Mouse (Mus musculus): Measurements from ENCODE around the gene Rnf224. TPM values are rescaled to one million over a fixed set of nuclear protein-coding genes. Genes with fewer than 3 reads are reported as not detected.

Rnf224 gene
- polyA plus RNA-seq, 1 experiment = not detected

DNA sequence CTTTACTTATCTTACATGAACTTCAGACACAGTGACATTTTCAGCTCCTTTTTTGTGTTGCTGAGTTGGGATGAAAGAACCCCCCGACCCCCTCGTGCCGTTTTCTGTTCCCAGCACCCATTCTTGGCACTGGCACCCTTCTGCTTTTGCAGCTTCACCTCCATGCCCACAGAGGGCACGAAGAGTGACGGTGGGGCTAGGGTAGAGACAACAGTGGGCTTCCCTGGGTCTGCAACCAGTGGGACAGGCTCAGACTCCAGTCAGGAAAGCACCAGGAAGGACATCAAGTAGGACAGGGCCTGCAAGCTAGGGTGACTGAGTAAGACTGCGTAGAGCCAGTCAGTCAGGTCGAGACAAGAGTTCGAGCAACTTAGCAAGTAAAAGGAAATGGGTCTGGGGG lies 3.7 kb upstream of the Rnf224 start:
- Histone ChIP-seq H3K27me3 (ENCODE audit: control insufficient read depth, insufficient read depth, low read length) (no peaks in the 10 kb centered on the region), H3K4me3 (replicated peaks; ENCODE audit: insufficient read depth, low read depth, low read length) (peak overlapping the region; percentile 35), H3K27ac (ENCODE audit: insufficient read depth, low read length) (no peak overlapping the region), H3K4me1 (ENCODE audit: control insufficient read depth, insufficient read depth, low read length) (peaks cover 31% of the 10 kb centered on the region)
- TF ChIP-seq CTCF (IDR thresholded peaks at IDR 0.05; ENCODE audit: borderline replicate concordance, insufficient read depth, low read depth, low read length) (no peak), POLR2A (IDR thresholded peaks at IDR 0.05; ENCODE audit: borderline replicate concordance, insufficient read depth, low read length) (no peak)
- WGBS = 63% methylated on average over 8 of the region's 8 CpGs
- DNase-seq = no peak

DNA sequence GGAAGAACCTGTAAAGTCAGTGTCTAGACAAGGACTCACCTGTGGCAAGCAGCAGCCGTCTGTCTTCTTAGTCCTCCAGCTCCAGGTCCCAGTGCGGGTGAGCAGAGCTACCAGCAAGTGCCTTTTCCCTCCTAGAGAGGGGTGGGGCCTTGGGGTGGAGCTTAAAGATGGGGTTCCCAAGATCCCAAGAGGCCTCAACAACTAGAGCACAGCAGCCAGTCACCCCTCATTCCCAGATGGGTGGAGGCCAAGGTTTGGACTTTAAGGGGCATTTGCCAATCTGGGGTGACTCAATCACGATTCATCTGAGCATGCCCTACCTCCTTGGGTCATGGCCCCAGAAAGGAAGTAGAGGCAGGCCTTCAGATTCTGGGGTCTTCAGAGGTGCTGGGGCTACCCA lies 3.2 kb upstream of the Rnf224 start:
- Histone ChIP-seq H3K27me3 (ENCODE audit: control insufficient read depth, insufficient read depth, low read length) (no peaks in the 10 kb centered on the region), H3K4me1 (ENCODE audit: control insufficient read depth, insufficient read depth, low read length) (peaks cover 25% of the 10 kb centered on the region), H3K27ac (ENCODE audit: insufficient read depth, low read length) (no peak overlapping the region), H3K4me3 (replicated peaks; ENCODE audit: insufficient read depth, low read depth, low read length) (no peak overlapping the region)
- DNase-seq = no peak
- 81% methylated on average over 3 of the region's 3 CpGs for WGBS
- no peak for TF ChIP-seq CTCF (IDR thresholded peaks at IDR 0.05; ENCODE audit: borderline replicate concordance, insufficient read depth, low read depth, low read length)
- no peak for TF ChIP-seq POLR2A (IDR thresholded peaks at IDR 0.05; ENCODE audit: borderline replicate concordance, insufficient read depth, low read length)

DNA sequence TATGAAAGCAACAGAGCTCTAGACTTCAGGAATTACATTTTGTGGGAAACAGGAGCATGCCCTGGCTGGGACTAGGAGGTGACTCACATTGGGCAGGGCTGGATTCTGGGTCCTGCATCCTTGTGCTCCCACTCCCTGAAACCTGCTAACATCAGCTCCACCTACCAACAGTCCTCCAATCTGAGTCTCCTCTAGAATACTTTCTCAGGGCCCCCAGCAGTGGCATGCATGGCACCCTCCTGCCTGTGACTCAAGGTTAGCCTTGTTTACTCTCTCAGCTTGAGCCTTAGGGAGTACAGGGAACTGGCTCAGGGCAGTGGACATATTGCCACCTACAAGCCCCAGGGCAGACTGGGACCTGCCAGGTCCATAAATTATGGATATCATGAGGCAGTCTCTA lies 1.5 kb upstream of the Rnf224 start:
- TF ChIP-seq POLR2A (IDR thresholded peaks at IDR 0.05; ENCODE audit: borderline replicate concordance, insufficient read depth, low read length) = no peak
- TF ChIP-seq CTCF (IDR thresholded peaks at IDR 0.05; ENCODE audit: borderline replicate concordance, insufficient read depth, low read depth, low read length) = no peak
- DNase-seq = no peak
- H3K4me1 ChIP-seq (ENCODE audit: control insufficient read depth, insufficient read depth, low read length) = peaks cover 11% of the 10 kb centered on the region

DNA sequence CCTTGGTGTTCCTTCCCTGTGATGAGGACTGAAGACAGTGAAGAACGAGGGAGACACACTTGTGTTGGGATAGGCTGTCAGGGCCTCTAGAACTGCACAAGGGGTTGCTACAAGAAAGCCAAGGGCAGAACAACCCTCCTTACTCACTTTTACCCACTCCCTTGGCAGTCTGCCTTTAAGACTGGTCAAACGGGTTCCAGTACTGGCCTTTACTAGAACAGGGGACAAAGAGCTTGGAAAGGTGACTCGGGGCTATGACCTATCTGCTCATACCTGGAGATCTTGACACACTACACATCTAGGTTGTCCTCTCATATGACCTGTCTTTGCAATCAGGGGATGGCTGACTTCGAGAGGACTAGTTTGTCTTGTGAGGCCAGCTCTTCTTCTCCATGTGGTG lies 935 bp upstream of the Rnf224 start:
- H3K27ac ChIP-seq (ENCODE audit: insufficient read depth, low read length) = no peak overlapping the region
- no peak for TF ChIP-seq CTCF (IDR thresholded peaks at IDR 0.05; ENCODE audit: borderline replicate concordance, insufficient read depth, low read depth, low read length)
- no peak for TF ChIP-seq POLR2A (IDR thresholded peaks at IDR 0.05; ENCODE audit: borderline replicate concordance, insufficient read depth, low read length)
- H3K4me3 ChIP-seq (replicated peaks; ENCODE audit: insufficient read depth, low read depth, low read length) = no peak overlapping the region
- H3K27me3 ChIP-seq (ENCODE audit: control insufficient read depth, insufficient read depth, low read length) = no peaks in the 10 kb centered on the region
- H3K4me1 ChIP-seq (ENCODE audit: control insufficient read depth, insufficient read depth, low read length) = peaks cover 11% of the 10 kb centered on the region
- 59% methylated on average over 4 of the region's 4 CpGs for WGBS
- no peak for DNase-seq

More for the DNA sequence above, 1.5 kb upstream of the Rnf224 start:
- H3K27me3 ChIP-seq (ENCODE audit: control insufficient read depth, insufficient read depth, low read length) = no peaks in the 10 kb centered on the region
- H3K4me3 ChIP-seq (replicated peaks; ENCODE audit: insufficient read depth, low read depth, low read length) = no peak overlapping the region
- H3K27ac ChIP-seq (ENCODE audit: insufficient read depth, low read length) = no peak overlapping the region

DNA sequence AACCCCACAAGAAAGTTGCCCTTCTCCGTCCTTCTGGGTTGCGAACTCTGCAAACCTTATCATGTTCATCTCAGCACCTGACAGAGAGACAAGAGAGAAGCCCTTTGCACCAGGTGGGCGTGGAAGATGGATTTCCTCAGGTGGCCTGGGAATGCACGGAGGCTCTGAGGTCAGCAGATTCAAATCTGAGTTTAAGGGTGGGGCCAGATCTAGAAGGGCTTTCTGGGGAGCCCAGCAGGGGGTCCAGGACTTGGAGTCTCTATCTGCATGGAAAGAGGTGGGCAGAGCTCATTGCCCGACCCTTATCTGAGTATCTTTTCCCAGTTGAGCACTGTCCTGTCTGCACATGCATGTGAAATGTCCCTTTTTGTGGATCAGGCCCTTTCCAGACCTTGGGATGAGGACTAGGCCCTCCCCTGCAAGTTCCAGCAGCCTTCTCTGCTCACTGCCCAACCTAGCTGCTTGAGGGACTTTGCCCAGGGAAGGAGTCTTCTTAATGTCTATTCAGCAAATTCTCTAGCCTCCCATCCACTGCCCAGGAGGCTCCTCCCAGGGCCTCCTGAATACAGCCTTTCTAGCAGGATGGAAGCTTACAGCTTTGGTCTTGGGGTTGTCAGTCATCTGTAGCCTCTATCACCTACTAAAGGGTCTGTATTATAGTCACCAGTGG lies 1.9 kb downstream of the Rnf224 start:
- no peaks in the 10 kb centered on the region for H3K27me3 ChIP-seq (ENCODE audit: control insufficient read depth, insufficient read depth, low read length)
- no peak overlapping the region for H3K4me3 ChIP-seq (replicated peaks; ENCODE audit: insufficient read depth, low read depth, low read length)
- DNase-seq = no peak
- H3K4me1 ChIP-seq (ENCODE audit: control insufficient read depth, insufficient read depth, low read length) = no peaks in the 10 kb centered on the region
- no peak overlapping the region for H3K27ac ChIP-seq (ENCODE audit: insufficient read depth, low read length)
- TF ChIP-seq CTCF (IDR thresholded peaks at IDR 0.05; ENCODE audit: borderline replicate concordance, insufficient read depth, low read depth, low read length) (no peak), POLR2A (IDR thresholded peaks at IDR 0.05; ENCODE audit: borderline replicate concordance, insufficient read depth, low read length) (no peak)
- 70% methylated on average over 5 of the region's 5 CpGs for WGBS

DNA sequence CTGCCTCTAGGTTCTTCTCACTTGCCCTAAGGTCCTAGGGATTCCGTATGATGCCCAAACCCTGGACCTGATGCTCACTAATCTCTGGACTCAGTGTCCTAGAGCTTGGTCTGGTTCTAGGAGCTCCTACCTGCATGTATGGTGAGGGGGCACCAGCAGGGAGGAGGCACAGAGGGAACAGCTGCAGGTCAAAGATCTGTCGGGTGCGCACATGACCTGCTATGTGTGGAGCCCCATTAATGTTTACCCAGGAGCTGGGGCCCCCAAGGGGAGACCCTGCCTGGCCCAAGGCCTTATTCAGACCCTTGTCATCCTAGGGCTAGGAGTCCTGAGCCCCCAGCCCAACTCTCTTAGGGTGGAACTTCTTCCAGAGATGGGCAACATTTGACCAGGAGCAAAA lies 2.5 kb downstream of the Rnf224 start, which contains the start of gene Slc34a3:
Gene Slc34a3 (minus strand): TSS at position 315 of the 400 bp plus-strand sequence.
- no peak for TF ChIP-seq POLR2A (IDR thresholded peaks at IDR 0.05; ENCODE audit: borderline replicate concordance, insufficient read depth, low read length)
- no peak for TF ChIP-seq CTCF (IDR thresholded peaks at IDR 0.05; ENCODE audit: borderline replicate concordance, insufficient read depth, low read depth, low read length)
- DNase-seq = no peak
- H3K27ac ChIP-seq (ENCODE audit: insufficient read depth, low read length) = no peak within 1 kb of the TSS
- 82% methylated on average over 3 of the region's 3 CpGs for WGBS
- no peaks in the 10 kb centered on the region for H3K27me3 ChIP-seq (ENCODE audit: control insufficient read depth, insufficient read depth, low read length)
- peaks cover under 1% of the 10 kb centered on the region; the same call in 1 of the 2 replicates for H3K4me1 ChIP-seq (ENCODE audit: control insufficient read depth, insufficient read depth, low read length)
- no peak within 1 kb of the TSS for H3K4me3 ChIP-seq (replicated peaks; ENCODE audit: insufficient read depth, low read depth, low read length)

DNA sequence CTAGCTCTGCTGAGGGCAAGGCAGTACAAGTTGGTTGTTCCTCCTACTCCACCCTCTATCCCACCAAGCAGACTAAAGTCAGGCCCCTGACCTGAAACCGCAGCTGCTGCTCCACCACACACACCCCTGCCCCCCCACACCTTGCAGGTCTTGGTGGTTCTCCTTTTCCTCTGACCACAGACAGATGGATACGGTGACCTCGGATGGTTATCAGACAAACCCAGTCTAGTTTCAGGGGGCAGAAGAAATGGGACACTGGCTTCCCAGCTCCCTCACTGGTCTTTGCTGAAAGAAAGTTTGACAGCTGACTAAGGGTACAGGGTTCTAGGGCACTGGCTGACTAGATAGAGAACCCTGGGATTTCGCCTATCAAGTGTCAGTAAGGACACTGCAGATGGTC lies 3.2 kb downstream of the Rnf224 start:
- WGBS = 79% methylated on average over 4 of the region's 4 CpGs
- no peak overlapping the region for H3K4me3 ChIP-seq (replicated peaks; ENCODE audit: insufficient read depth, low read depth, low read length)
- H3K27me3 ChIP-seq (ENCODE audit: control insufficient read depth, insufficient read depth, low read length) = no peaks in the 10 kb centered on the region
- DNase-seq = no peak
- no peak overlapping the region for H3K27ac ChIP-seq (ENCODE audit: insufficient read depth, low read length)
- H3K4me1 ChIP-seq (ENCODE audit: control insufficient read depth, insufficient read depth, low read length) = peaks cover 4% of the 10 kb centered on the region; the same call in 1 of the 2 replicates
- no peak for TF ChIP-seq CTCF (IDR thresholded peaks at IDR 0.05; ENCODE audit: borderline replicate concordance, insufficient read depth, low read depth, low read length)
- TF ChIP-seq POLR2A (IDR thresholded peaks at IDR 0.05; ENCODE audit: borderline replicate concordance, insufficient read depth, low read length) = no peak

DNA sequence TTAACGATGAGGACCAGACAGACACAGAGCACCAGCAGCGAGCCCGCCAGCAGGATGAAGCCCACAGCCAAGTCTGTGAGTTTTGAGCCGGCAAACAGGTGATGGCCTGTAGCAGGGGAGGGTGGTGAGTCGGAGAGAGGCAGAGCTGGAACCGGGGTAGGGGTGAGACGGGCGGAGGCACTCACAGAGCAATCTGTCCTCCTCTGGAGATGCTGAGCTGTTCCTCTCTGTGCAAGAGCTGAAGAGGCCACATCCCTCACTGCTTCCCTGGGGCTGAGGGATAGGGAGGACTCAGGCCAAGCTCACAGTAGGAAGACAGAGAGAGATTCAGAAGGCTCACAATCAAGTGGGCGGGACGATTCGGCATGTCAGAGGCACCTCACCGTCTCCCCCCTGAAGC lies 5.5 kb downstream of the Rnf224 start:
- DNase-seq = no peak
- H3K4me1 ChIP-seq (ENCODE audit: control insufficient read depth, insufficient read depth, low read length) = peaks cover 4% of the 10 kb centered on the region; the same call in 1 of the 2 replicates
- no peak for TF ChIP-seq POLR2A (IDR thresholded peaks at IDR 0.05; ENCODE audit: borderline replicate concordance, insufficient read depth, low read length)
- no peak for TF ChIP-seq CTCF (IDR thresholded peaks at IDR 0.05; ENCODE audit: borderline replicate concordance, insufficient read depth, low read depth, low read length)
- WGBS = 40% methylated on average over 12 of the region's 12 CpGs
- no peak overlapping the region for H3K4me3 ChIP-seq (replicated peaks; ENCODE audit: insufficient read depth, low read depth, low read length)
- H3K27me3 ChIP-seq (ENCODE audit: control insufficient read depth, insufficient read depth, low read length) = no peaks in the 10 kb centered on the region
- H3K27ac ChIP-seq (ENCODE audit: insufficient read depth, low read length) = no peak overlapping the region

Data from cerebellum, adult 2 months (tissue).